Mouse (Mus musculus): ENCODE results near the gene Agbl1. TPM values are rescaled to one million over a fixed set of nuclear protein-coding genes. Genes with fewer than 3 reads are reported as not detected.
A peak's percentile ranks its signal among the peaks of the same experiment; 100 is the strongest.

The Agbl1 gene
- polyA plus RNA-seq, 1 experiment from 2014 or later: 0.18 TPM

- H3K4me2 ChIP-seq: no peak overlapping the region
- H3K9me3 ChIP-seq: no peaks in the 10 kb centered on the region
- 87% methylated on average over 2 of the region's 2 CpGs for WGBS
- no peaks in the 10 kb centered on the region for H3K36me3 ChIP-seq
- no peak for ATAC-seq (ENCODE audit: low FRiP score, low read depth)
- H3K27me3 ChIP-seq: no peaks in the 10 kb centered on the region
- no peak overlapping the region for H3K27ac ChIP-seq (replicated peaks)
- H3K4me3 ChIP-seq: no peak overlapping the region
- H3K4me1 ChIP-seq (replicated peaks): no peaks in the 10 kb centered on the region
- no peak overlapping the region for H3K9ac ChIP-seq
Observed at GRCm38 (mm10) chr7:77095153-77095552, 865.5 kb downstream of the Agbl1 start.

- Histone ChIP-seq H3K27ac (replicated peaks) (no peak overlapping the region), H3K9me3 (no peaks in the 10 kb centered on the region), H3K4me1 (replicated peaks) (no peaks in the 10 kb centered on the region), H3K4me2 (no peak overlapping the region), H3K9ac (no peak overlapping the region), H3K36me3 (no peaks in the 10 kb centered on the region), H3K27me3 (no peaks in the 10 kb centered on the region), H3K4me3 (no peak overlapping the region)
- no peak for ATAC-seq (ENCODE audit: low FRiP score, low read depth)
- 92% methylated on average over 1 of the region's 1 CpGs for WGBS
Observed at GRCm38 (mm10) chr7:77114021-77114420, 884.3 kb downstream of the Agbl1 start.

GRCm38 (mm10) chr7:77129045-77129444 is 899.4 kb downstream of the Agbl1 start:
- Histone ChIP-seq H3K27ac (replicated peaks) (no peak overlapping the region), H3K9me3 (no peaks in the 10 kb centered on the region), H3K4me3 (no peak overlapping the region), H3K36me3 (no peaks in the 10 kb centered on the region), H3K27me3 (no peaks in the 10 kb centered on the region), H3K4me2 (no peak overlapping the region), H3K9ac (no peak overlapping the region), H3K4me1 (replicated peaks) (0 out of 2 replicates have a peak, but pooled peaks cover 5% of the 10 kb centered on the region)
- no peak for ATAC-seq (ENCODE audit: low FRiP score, low read depth)
- WGBS: 52% methylated on average over 1 of the region's 1 CpGs

- Histone ChIP-seq H3K9me3 (no peaks in the 10 kb centered on the region), H3K36me3 (no peaks in the 10 kb centered on the region), H3K27me3 (no peaks in the 10 kb centered on the region), H3K27ac (replicated peaks) (peak overlapping the region; percentile 21; the same call in 1 of the 2 replicates), H3K9ac (no peak overlapping the region), H3K4me1 (replicated peaks) (0 out of 2 replicates have a peak, but pooled peaks cover 5% of the 10 kb centered on the region), H3K4me2 (peak overlapping the region; percentile 26), H3K4me3 (no peak overlapping the region)
- ATAC-seq (ENCODE audit: low FRiP score, low read depth): peak; percentile 77
- 11% methylated on average over 7 of the region's 7 CpGs for WGBS
Observed at GRCm38 (mm10) chr7:77131950-77132349, 902.3 kb downstream of the Agbl1 start.

GRCm38 (mm10) chr7:77132615-77133420 is 903.1 kb downstream of the Agbl1 start:
- no peak overlapping the region for H3K9ac ChIP-seq
- no peaks in the 10 kb centered on the region for H3K36me3 ChIP-seq
- H3K27me3 ChIP-seq: no peaks in the 10 kb centered on the region
- H3K4me1 ChIP-seq (replicated peaks): 0 out of 2 replicates have a peak, but pooled peaks cover 5% of the 10 kb centered on the region
- H3K4me2 ChIP-seq: peak overlapping the region; percentile 26; the same call in 1 of the 2 replicates
- WGBS: 47% methylated on average over 15 of the region's 15 CpGs
- peak overlapping the region; percentile 57 for H3K27ac ChIP-seq (replicated peaks)
- no peaks in the 10 kb centered on the region for H3K9me3 ChIP-seq
- H3K4me3 ChIP-seq: no peak overlapping the region
- peak; percentile 97 for ATAC-seq (ENCODE audit: low FRiP score, low read depth)

DNA sequence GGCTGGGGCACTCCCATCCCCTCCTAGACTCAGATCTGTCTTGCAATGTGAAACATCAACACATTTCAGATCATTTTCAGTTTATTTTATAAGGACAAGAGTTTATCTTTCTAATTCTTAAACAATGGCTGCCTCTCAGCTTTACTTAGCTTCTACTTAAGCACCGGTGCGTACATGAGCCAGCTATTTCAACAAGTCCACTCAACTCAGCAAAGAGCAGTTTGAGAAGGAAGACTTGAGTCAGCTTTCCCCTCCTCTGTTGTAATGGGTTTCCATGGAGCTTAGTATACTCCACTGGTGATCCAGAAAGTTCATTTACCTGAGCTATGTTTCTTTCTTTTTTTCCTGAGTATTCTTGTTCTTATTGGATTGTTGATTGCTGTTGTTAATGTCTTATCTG is 905.2 kb downstream of the Agbl1 start:
- Histone ChIP-seq H3K9ac (no peak overlapping the region), H3K36me3 (no peaks in the 10 kb centered on the region), H3K4me1 (replicated peaks) (0 out of 2 replicates have a peak, but pooled peaks cover 5% of the 10 kb centered on the region), H3K4me3 (no peak overlapping the region), H3K9me3 (no peaks in the 10 kb centered on the region), H3K27me3 (no peaks in the 10 kb centered on the region), H3K27ac (replicated peaks) (no peak overlapping the region), H3K4me2 (no peak overlapping the region)
- 99% methylated on average over 2 of the region's 2 CpGs for WGBS
- ATAC-seq (ENCODE audit: low FRiP score, low read depth): no peak

- no peaks in the 10 kb centered on the region for H3K27me3 ChIP-seq
- H3K9ac ChIP-seq: no peak overlapping the region
- H3K4me3 ChIP-seq: no peak overlapping the region
- no peaks in the 10 kb centered on the region for H3K36me3 ChIP-seq
- no peak overlapping the region for H3K27ac ChIP-seq (replicated peaks)
- H3K4me1 ChIP-seq (replicated peaks): no peaks in the 10 kb centered on the region
- H3K9me3 ChIP-seq: no peaks in the 10 kb centered on the region
- H3K4me2 ChIP-seq: no peak overlapping the region
- no peak for ATAC-seq (ENCODE audit: low FRiP score, low read depth)
Observed at GRCm38 (mm10) chr7:77138707-77139106, 909.0 kb downstream of the Agbl1 start.

DNA sequence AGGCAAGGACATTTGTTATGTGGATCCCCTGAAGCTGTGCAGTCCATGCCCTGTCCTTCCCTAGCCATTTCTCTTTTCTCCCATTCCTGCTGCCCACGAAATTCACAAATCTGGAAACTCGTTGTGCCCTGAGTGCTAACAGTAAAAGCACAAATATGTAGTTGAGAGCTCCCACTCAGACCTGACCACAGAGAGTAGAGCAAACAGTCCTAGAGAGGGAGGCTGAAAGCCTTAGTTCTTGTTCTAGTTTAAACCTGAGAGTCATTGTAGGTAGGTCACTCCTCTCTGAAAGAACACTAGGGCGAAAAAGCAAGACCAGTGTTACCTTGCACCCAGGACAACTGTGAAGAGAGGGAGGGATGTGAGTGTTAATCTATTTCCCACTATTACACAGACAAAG is 917.8 kb downstream of the Agbl1 start:
- Histone ChIP-seq H3K9me3 (no peaks in the 10 kb centered on the region), H3K9ac (no peak overlapping the region), H3K4me2 (no peak overlapping the region), H3K27ac (replicated peaks) (no peak overlapping the region), H3K4me3 (no peak overlapping the region), H3K4me1 (replicated peaks) (peaks cover 5% of the 10 kb centered on the region), H3K36me3 (no peaks in the 10 kb centered on the region), H3K27me3 (no peaks in the 10 kb centered on the region)
- no peak for ATAC-seq (ENCODE audit: low FRiP score, low read depth)
- 82% methylated on average over 3 of the region's 3 CpGs for WGBS

GRCm38 (mm10) chr7:77148820-77149219 is 919.1 kb downstream of the Agbl1 start:
- 91% methylated on average over 4 of the region's 4 CpGs for WGBS
- H3K4me2 ChIP-seq: no peak overlapping the region
- no peaks in the 10 kb centered on the region for H3K9me3 ChIP-seq
- no peaks in the 10 kb centered on the region for H3K27me3 ChIP-seq
- H3K9ac ChIP-seq: no peak overlapping the region
- ATAC-seq (ENCODE audit: low FRiP score, low read depth): no peak
- peaks cover 6% of the 10 kb centered on the region for H3K4me1 ChIP-seq (replicated peaks)
- no peak overlapping the region for H3K27ac ChIP-seq (replicated peaks)
- H3K36me3 ChIP-seq: no peaks in the 10 kb centered on the region
- H3K4me3 ChIP-seq: no peak overlapping the region

DNA sequence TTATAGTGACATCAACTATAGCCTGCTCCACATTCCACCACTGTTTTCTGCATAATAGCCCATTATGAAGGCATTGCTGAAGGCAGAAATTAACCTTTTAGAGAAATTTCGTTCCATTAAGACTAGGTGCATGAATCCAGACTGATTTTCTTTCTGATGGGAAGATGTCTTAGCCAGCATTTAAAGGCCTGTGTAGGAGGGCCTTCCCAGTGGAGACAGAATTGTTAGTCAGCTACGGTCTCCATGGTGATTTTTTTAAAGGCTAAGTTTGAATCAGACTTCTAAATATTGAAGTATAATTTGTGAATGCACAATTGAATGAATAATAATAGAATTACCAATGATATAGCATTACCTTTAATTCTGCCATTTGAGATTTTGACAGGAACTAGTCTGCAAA is 920.2 kb downstream of the Agbl1 start:
- Histone ChIP-seq H3K4me2 (no peak overlapping the region), H3K4me3 (no peak overlapping the region), H3K9ac (no peak overlapping the region), H3K4me1 (replicated peaks) (peaks cover 6% of the 10 kb centered on the region), H3K27ac (replicated peaks) (no peak overlapping the region), H3K27me3 (no peaks in the 10 kb centered on the region), H3K9me3 (no peaks in the 10 kb centered on the region), H3K36me3 (no peaks in the 10 kb centered on the region)
- WGBS: 66% methylated on average over 2 of the region's 2 CpGs
- no peak for ATAC-seq (ENCODE audit: low FRiP score, low read depth)

DNA sequence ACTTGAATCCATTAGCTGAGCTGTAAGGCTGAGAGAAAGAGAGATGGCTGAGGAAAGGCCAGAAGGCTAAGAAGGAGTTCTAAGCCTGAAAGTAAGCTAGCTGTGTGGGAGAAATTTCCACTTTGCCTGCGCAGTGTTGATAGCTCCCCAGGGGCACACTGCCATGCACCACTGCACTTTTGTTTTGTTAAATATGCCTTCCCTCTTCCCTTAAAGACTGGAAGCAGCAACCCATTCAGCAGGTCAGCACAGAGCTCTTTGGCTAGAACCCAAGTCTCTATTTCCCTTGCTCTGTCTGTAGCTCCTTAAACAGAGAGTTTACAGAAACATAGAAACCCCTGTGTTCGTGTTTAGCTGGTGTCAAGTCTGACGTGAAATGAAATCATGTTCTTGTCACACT is 922.7 kb downstream of the Agbl1 start:
- no peak overlapping the region for H3K4me2 ChIP-seq
- H3K27me3 ChIP-seq: no peaks in the 10 kb centered on the region
- H3K4me3 ChIP-seq: no peak overlapping the region
- 20% methylated on average over 3 of the region's 3 CpGs for WGBS
- no peak overlapping the region for H3K9ac ChIP-seq
- H3K9me3 ChIP-seq: no peaks in the 10 kb centered on the region
- H3K4me1 ChIP-seq (replicated peaks): peaks cover 6% of the 10 kb centered on the region
- H3K27ac ChIP-seq (replicated peaks): no peak overlapping the region
- no peaks in the 10 kb centered on the region for H3K36me3 ChIP-seq
- ATAC-seq (ENCODE audit: low FRiP score, low read depth): 0 out of 2 replicates have a peak, but pooled peaks have one; percentile 30

DNA sequence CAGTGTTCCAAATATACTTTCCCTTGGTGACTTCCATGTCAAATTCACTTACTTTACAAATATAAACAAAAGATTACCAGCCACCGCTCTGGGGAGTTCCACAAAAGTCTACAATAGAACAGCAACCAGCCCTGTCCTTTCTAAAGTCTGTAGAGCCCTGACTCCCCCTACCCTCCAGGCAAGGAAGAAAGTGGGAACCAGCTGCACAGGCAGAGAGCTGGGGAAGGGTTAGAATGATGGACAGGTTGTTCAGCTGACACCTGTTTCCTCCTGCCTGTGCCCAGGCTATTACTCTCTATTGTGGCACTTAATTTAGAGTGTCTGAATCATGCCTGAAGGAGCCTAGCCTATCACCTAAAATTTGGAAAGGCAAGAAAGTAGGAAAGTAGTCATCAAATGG is 923.2 kb downstream of the Agbl1 start:
- WGBS: 50% methylated on average over 1 of the region's 1 CpGs
- Histone ChIP-seq H3K9me3 (no peaks in the 10 kb centered on the region), H3K27ac (replicated peaks) (no peak overlapping the region), H3K36me3 (no peaks in the 10 kb centered on the region), H3K4me3 (no peak overlapping the region), H3K4me2 (no peak overlapping the region), H3K27me3 (no peaks in the 10 kb centered on the region), H3K4me1 (replicated peaks) (peaks cover 6% of the 10 kb centered on the region), H3K9ac (no peak overlapping the region)
- no peak for ATAC-seq (ENCODE audit: low FRiP score, low read depth)

GRCm38 (mm10) chr7:77164921-77165320 is 935.2 kb downstream of the Agbl1 start:
- no peak overlapping the region for H3K9ac ChIP-seq
- no peaks in the 10 kb centered on the region for H3K4me1 ChIP-seq (replicated peaks)
- no peak overlapping the region for H3K4me3 ChIP-seq
- H3K36me3 ChIP-seq: no peaks in the 10 kb centered on the region
- no peak overlapping the region for H3K27ac ChIP-seq (replicated peaks)
- WGBS: 89% methylated on average over 1 of the region's 1 CpGs
- no peak for ATAC-seq (ENCODE audit: low FRiP score, low read depth)
- H3K9me3 ChIP-seq: no peaks in the 10 kb centered on the region
- H3K27me3 ChIP-seq: no peaks in the 10 kb centered on the region
- no peak overlapping the region for H3K4me2 ChIP-seq

Measured in hindbrain, embryonic 15.5 days (tissue).